Mouse (Mus musculus) forebrain, embryonic 16.5 days (tissue): ENCODE measurements around the gene Ttll3. TPM values are rescaled to one million over a fixed set of nuclear protein-coding genes. Genes with fewer than 3 reads are reported as not detected.

ENCODE experiments used
- ATAC-seq: fragments of 200-750 bp; cut with Nextera tagmentation; 2 replicates; pipeline ENCODE4 v1.8.0; 2017; ENCODE audit warnings: mild to moderate bottlenecking, moderate library complexity
- H3K27ac ChIP-seq: fragments of 300-500 bp; sonication (generic); 2 replicates; pipeline ENCODE4 v1.5.1; 2014; ENCODE audit warnings: low read length, control low read depth
- H3K27me3 ChIP-seq: fragments of 300-500 bp; sonication (generic); replicated peaks from 2 replicates; pipeline ENCODE4 v1.6.1; 2014; ENCODE audit warnings: low read length; ENCODE audit not compliant: control insufficient read depth, insufficient read depth
- H3K36me3 ChIP-seq: fragments of 300-500 bp; sonication (generic); 2 replicates; pipeline ENCODE4 v1.6.1; 2014; ENCODE audit not compliant: control insufficient read depth, insufficient read depth
- H3K4me1 ChIP-seq: fragments of 300-500 bp; sonication (generic); replicated peaks from 2 replicates; pipeline ENCODE4 v1.6.1; 2014; ENCODE audit warnings: low read length; ENCODE audit not compliant: control insufficient read depth, insufficient read depth
- H3K4me2 ChIP-seq: fragments of 300-500 bp; sonication (generic); 2 replicates; pipeline ENCODE4 v1.6.1; 2014; ENCODE audit warnings: mild to moderate bottlenecking, low read length, control low read depth
- H3K4me3 ChIP-seq: fragments of 300-500 bp; sonication (generic); replicated peaks from 2 replicates; pipeline ENCODE4 v1.5.1; 2014; ENCODE audit warnings: mild to moderate bottlenecking, low read length, control low read depth
- H3K9ac ChIP-seq: fragments of 300-500 bp; sonication (generic); replicated peaks from 2 replicates; pipeline ENCODE4 v1.6.1; 2014; ENCODE audit warnings: low read depth, low read length, control low read depth
- H3K9me3 ChIP-seq: fragments of 300-500 bp; sonication (generic); 2 replicates; pipeline ENCODE4 v1.6.1; 2016; ENCODE audit warnings: low read length; ENCODE audit not compliant: control insufficient read depth
- WGBS: fragments of 180-500 bp; shearing (Covaris S2); extraction: QIAGEN DNeasy Blood & Tissue Kit; methylation state at CpG from one replicate; pipeline ENCODE4 v1.1.7; 2014; 5-methylcytosine and 5-hydroxymethylcytosine counted together
- polyA plus RNA-seq: library from polyadenylated mRNA; unstranded; fragments of >200 nt; fragmentation: Nextera tagmentation; extraction: Ambion mirVana; gene quantifications from 2 replicates; pipeline ENCODE4 v1.2.1, GENCODE M21; 2015

Gene Ttll3
- polyA plus RNA-seq, 1 experiment from 2014 or later: 8.7 TPM

DNA sequence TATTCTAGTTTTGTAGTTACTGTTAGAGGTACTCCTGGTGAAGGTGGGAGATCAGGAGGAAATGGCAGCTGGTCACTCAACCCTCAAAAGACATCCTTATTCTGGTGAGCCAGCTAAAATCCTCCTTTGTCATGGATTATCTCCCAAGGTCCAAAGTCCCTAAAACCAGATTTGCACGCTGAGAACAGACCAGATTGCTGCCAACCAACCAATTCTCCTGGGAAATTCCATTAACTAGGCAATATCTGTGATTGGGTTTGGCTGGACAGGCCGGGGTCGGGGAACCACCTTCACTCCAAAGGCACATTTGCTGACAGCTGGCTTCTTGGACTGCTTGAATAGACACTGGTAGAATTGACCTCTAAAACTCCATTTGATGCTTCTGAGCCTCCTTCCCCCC is 1.7 kb downstream of the Ttll3 start:
- Histone ChIP-seq H3K27me3 (no peaks in the 10 kb centered on the region), H3K27ac (no peak overlapping the region), H3K4me2 (no peak overlapping the region), H3K4me3 (no peak overlapping the region), H3K36me3 (peaks cover 27% of the 10 kb centered on the region), H3K9me3 (no peaks in the 10 kb centered on the region), H3K9ac (no peak overlapping the region), H3K4me1 (peaks cover 9% of the 10 kb centered on the region)
- no peak for ATAC-seq
- WGBS: 86% methylated on average over 3 of the region's 3 CpGs

DNA sequence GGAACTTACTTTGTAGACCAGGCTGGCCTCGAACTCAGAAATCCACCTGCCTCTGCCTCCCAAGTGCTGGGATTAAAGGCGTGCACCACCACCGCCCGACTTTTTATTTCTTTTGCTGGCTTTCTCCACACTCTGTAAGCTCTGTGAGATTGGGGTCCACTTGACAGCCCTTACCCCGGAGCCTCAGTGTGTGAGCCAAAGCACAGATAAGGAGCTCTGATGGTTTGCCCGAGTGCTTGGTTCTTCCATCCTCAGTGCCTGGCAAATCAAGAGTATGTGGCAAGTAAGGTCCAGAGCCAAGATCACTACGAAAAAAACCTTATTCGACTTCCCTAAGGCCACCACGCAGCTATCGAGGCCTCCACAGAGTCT is 2.9 kb downstream of the Ttll3 start:
- no peak for ATAC-seq
- Histone ChIP-seq H3K36me3 (peaks cover 21% of the 10 kb centered on the region), H3K9me3 (no peaks in the 10 kb centered on the region), H3K4me3 (peak overlapping the region; percentile 45), H3K4me2 (peak overlapping the region; percentile 71), H3K27me3 (no peaks in the 10 kb centered on the region), H3K27ac (peak overlapping the region; percentile 55; the same call in 1 of the 2 replicates), H3K4me1 (peaks cover 9% of the 10 kb centered on the region), H3K9ac (peak overlapping the region; percentile 65)
- 21% methylated on average over 10 of the region's 10 CpGs for WGBS

DNA sequence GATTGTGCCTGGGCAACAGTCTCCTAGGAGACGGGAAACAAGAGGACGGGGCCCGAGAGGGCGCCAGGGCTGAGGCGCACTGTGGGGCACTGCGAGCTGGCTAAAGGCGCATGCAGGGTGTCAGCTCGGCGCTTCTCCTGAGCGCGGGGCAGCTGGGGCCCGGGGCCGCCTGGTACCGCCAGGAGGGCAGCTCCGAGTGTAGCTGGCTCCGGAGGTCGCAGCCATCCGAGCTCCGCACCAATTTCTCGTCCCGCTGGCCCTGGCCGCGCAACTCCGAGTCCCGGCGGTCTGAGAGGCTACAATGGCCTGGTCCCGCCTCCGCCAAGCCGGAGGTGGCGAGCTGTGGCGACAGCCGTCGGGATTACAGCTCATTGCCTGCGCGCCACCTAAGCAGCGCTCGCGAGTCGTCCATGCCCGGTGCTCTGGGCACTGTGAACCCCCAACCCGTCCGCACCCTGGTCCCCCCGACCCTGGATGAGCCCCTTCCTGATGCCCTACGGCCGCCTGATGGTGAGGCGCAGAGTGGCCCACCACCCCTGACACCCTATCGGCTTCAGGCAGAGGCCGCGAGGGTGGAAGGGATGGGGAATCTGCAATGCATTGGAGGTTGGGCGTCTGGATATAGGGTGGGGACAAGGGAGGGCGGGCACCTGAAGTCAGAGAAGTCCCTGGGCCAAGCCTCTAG is 3.5 kb downstream of the Ttll3 start:
- Histone ChIP-seq H3K9me3 (no peaks in the 10 kb centered on the region), H3K27me3 (no peaks in the 10 kb centered on the region), H3K4me1 (peaks cover 9% of the 10 kb centered on the region), H3K4me3 (peak overlapping the region; percentile 45), H3K36me3 (peaks cover 21% of the 10 kb centered on the region), H3K27ac (peak overlapping the region; percentile 55; the same call in 1 of the 2 replicates), H3K9ac (peak overlapping the region; percentile 65), H3K4me2 (peak overlapping the region; percentile 71)
- under 1% methylated on average over 50 of the region's 51 CpGs for WGBS
- peak; percentile 95 for ATAC-seq

- no peaks in the 10 kb centered on the region for H3K27me3 ChIP-seq
- 87% methylated on average over 6 of the region's 6 CpGs for WGBS
- no peaks in the 10 kb centered on the region for H3K9me3 ChIP-seq
- H3K36me3 ChIP-seq: peaks cover 12% of the 10 kb centered on the region
- H3K4me2 ChIP-seq: no peak overlapping the region
- H3K4me3 ChIP-seq: no peak overlapping the region
- no peak overlapping the region for H3K9ac ChIP-seq
- peaks cover 9% of the 10 kb centered on the region for H3K4me1 ChIP-seq
- no peak for ATAC-seq
- no peak overlapping the region for H3K27ac ChIP-seq
These were observed 4.9 kb downstream of the Ttll3 start for GRCm38 (mm10) chr6:113393951-113394350.

GRCm38 (mm10) chr6:113394811-113395210 is 5.8 kb downstream of the Ttll3 start:
- ATAC-seq: no peak
- Histone ChIP-seq H3K36me3 (0 out of 2 replicates have a peak, but pooled peaks cover 3% of the 10 kb centered on the region), H3K9ac (no peak overlapping the region), H3K27ac (no peak overlapping the region), H3K4me2 (no peak overlapping the region), H3K4me3 (no peak overlapping the region), H3K4me1 (peaks cover 9% of the 10 kb centered on the region), H3K27me3 (no peaks in the 10 kb centered on the region), H3K9me3 (no peaks in the 10 kb centered on the region)
- 94% methylated on average over 11 of the region's 11 CpGs for WGBS

DNA sequence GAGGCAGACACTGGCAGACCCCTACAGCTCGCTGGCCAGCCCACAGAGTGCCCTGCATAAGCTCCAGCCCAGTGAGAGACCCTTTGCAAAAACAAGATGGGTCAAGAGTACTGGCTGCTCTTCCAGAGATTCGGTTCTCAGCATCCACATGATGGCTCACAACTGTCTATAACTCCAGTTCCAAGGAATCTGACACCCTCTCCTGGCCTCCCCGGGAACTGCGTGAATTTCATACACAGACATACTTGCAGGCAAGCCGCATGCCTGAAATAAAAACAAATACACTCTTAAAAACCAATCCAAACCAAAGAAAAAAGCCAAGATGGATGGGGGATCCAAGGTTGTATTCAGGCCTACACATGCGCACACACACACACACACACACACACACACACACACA is 6.4 kb downstream of the Ttll3 start:
- H3K27me3 ChIP-seq: no peaks in the 10 kb centered on the region
- H3K4me3 ChIP-seq: no peak overlapping the region
- WGBS: 98% methylated on average over 6 of the region's 6 CpGs
- H3K4me2 ChIP-seq: no peak overlapping the region
- H3K4me1 ChIP-seq: peaks cover 9% of the 10 kb centered on the region
- H3K9me3 ChIP-seq: no peaks in the 10 kb centered on the region
- no peak overlapping the region for H3K27ac ChIP-seq
- 0 out of 2 replicates have a peak, but pooled peaks cover 2% of the 10 kb centered on the region for H3K36me3 ChIP-seq
- ATAC-seq: no peak
- H3K9ac ChIP-seq: no peak overlapping the region

GRCm38 (mm10) chr6:113396270-113397030 is 7.4 kb downstream of the Ttll3 start:
- Histone ChIP-seq H3K27me3 (no peaks in the 10 kb centered on the region), H3K27ac (no peak overlapping the region), H3K36me3 (peaks cover 2% of the 10 kb centered on the region; the same call in 1 of the 2 replicates), H3K4me3 (no peak overlapping the region), H3K9me3 (no peaks in the 10 kb centered on the region), H3K9ac (no peak overlapping the region), H3K4me1 (peaks cover 9% of the 10 kb centered on the region), H3K4me2 (no peak overlapping the region)
- ATAC-seq: no peak
- 86% methylated on average over 10 of the region's 10 CpGs for WGBS

DNA sequence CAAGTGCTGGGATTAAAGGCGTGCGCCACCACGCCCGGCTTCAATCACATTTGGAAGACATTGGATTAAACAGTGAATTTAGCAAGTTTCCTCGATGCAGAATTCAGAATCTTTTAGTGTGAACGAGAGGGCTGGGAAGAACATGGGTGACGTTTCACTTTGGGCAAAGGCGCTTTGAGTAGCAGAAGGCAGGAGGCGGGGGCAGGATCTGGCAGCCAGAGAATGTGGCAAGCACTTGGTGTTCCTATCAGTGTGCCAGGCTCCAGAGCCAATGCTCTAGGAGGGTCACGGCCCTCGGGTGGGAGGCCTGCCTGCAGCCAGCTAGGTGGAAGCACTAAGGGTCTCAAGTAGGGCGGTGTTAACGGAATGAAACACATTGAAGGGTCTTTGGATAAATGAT is 13.0 kb downstream of the Ttll3 start:
- H3K9me3 ChIP-seq: no peaks in the 10 kb centered on the region
- no peaks in the 10 kb centered on the region for H3K27me3 ChIP-seq
- H3K27ac ChIP-seq: no peak overlapping the region
- 90% methylated on average over 13 of the region's 13 CpGs for WGBS
- H3K9ac ChIP-seq: no peak overlapping the region
- no peak for ATAC-seq
- no peak overlapping the region for H3K4me2 ChIP-seq
- H3K4me3 ChIP-seq: no peak overlapping the region
- no peaks in the 10 kb centered on the region; the same call in 1 of the 2 replicates for H3K36me3 ChIP-seq
- H3K4me1 ChIP-seq: no peaks in the 10 kb centered on the region

GRCm38 (mm10) chr6:113404649-113405448 is 15.8 kb downstream of the Ttll3 start:
- no peak overlapping the region for H3K4me3 ChIP-seq
- H3K4me1 ChIP-seq: no peaks in the 10 kb centered on the region
- H3K4me2 ChIP-seq: no peak overlapping the region
- no peak overlapping the region for H3K27ac ChIP-seq
- H3K9ac ChIP-seq: no peak overlapping the region
- ATAC-seq: no peak
- 75% methylated on average over 12 of the region's 12 CpGs for WGBS
- H3K27me3 ChIP-seq: no peaks in the 10 kb centered on the region
- no peaks in the 10 kb centered on the region; the same call in none of the 2 replicates for H3K36me3 ChIP-seq
- no peaks in the 10 kb centered on the region for H3K9me3 ChIP-seq
